Mouse (Mus musculus) gastrocnemius, postnatal 36 days (tissue): ENCODE measurements around the gene Cnfn. TPM values are rescaled to one million over a fixed set of nuclear protein-coding genes. Genes with fewer than 3 reads are reported as not detected.

Source experiments
- total RNA-seq, 2 experiments: library from RNA; stranded (reverse); gene quantifications; 2 replicates each; pipeline ENCODE4 v1.2.3; 2021

The Cnfn gene
- total RNA-seq, 2 experiments from 2014 or later, result not detected

Other genes starting within 250 kb of the Cnfn start
- under 1 TPM; 0.10 to 0.72 TPM for gene Pou2f2, start 190.0 kb downstream of the Cnfn start, total RNA-seq
- 10 to 100 TPM in 1 of 2 experiments, 1 to 10 TPM in 1; 8.4 to 10.7 TPM for gene Dedd2, start 149.1 kb downstream of the Cnfn start, total RNA-seq
- 1 to 10 TPM; 4.1 to 5.5 TPM for gene Zfp526, start 148.3 kb downstream of the Cnfn start, total RNA-seq
- gene Gsk3a, start 131.9 kb downstream of the Cnfn start, total RNA-seq, result 10 to 100 TPM; 64.0 to 69.6 TPM
- gene Erf, start 119.0 kb downstream of the Cnfn start, total RNA-seq, result 1 to 10 TPM; 5.0 to 6.1 TPM
- gene Cic, start 102.0 kb downstream of the Cnfn start, total RNA-seq, result 10 to 100 TPM; 31.4 to 37.6 TPM
- gene Pafah1b3, start 71.7 kb downstream of the Cnfn start, total RNA-seq, result 1 to 10 TPM in 1 of 2 experiments, under 1 TPM in 1; 0.86 to 1.3 TPM
- gene Prr19, start 68.3 kb downstream of the Cnfn start, total RNA-seq, result not detected
- not detected for gene Tmem145, start 63.6 kb downstream of the Cnfn start, total RNA-seq
- gene Megf8, start 52.6 kb downstream of the Cnfn start, total RNA-seq, result 10 to 100 TPM; 16.3 to 16.6 TPM
- 10 to 100 TPM; 18.6 to 20.6 TPM for gene Lipe, start 29.0 kb upstream of the Cnfn start, total RNA-seq
- not detected for gene Cxcl17, start 43.2 kb upstream of the Cnfn start, total RNA-seq
- 1 to 10 TPM; 3.0 to 6.1 TPM for gene Ceacam1, start 107.9 kb upstream of the Cnfn start, total RNA-seq
- under 1 TPM; 0.64 to 0.79 TPM for gene Ceacam2, start 170.1 kb upstream of the Cnfn start, total RNA-seq
- not detected for gene Erich4, start 246.2 kb upstream of the Cnfn start, total RNA-seq
- 10 to 100 TPM; 37.7 to 43.0 TPM for gene Dmac2, start 249.7 kb upstream of the Cnfn start, total RNA-seq